Mouse (Mus musculus): ENCODE data around the gene Ddx39b. TPM values are rescaled to one million over a fixed set of nuclear protein-coding genes. Genes with fewer than 3 reads are reported as not detected.

The Ddx39b gene
- polyA plus RNA-seq, 2 experiments = 127 to 199 TPM

GRCm38 (mm10) chr17:35205380-35205769 lies 36.2 kb upstream of the Ddx39b start:
- no peak for TF ChIP-seq CTCF (IDR thresholded peaks at IDR 0.05; ENCODE audit: low read depth)
- no peak for TF ChIP-seq EP300 (IDR thresholded peaks at IDR 0.05; ENCODE audit: low read depth)
- Histone ChIP-seq H3K9ac (replicated peaks) (no peak overlapping the region), H3K27ac (no peak overlapping the region), H3K9me3 (ENCODE audit: control insufficient read depth, low read length) (no peaks in the 10 kb centered on the region), H3K4me3 (ENCODE audit: insufficient read depth in 1 of 2, low read depth in 2 of 2, low read length in 2 of 2) (no peak overlapping the region), H3K36me3 (replicated peaks; ENCODE audit: control insufficient read depth, insufficient read depth, low read depth) (no peaks in the 10 kb centered on the region), H3K27me3 (ENCODE audit: control insufficient read depth, insufficient read depth, low read length) (peaks cover 20% of the 10 kb centered on the region), H3K4me1 (replicated peaks; ENCODE audit: control insufficient read depth in 2 of 2, insufficient read depth in 2 of 2, low read length in 1 of 2) (peaks cover 0 to 10% of the 10 kb centered on the region in 2 experiments; a peak in 2 of 4 replicates), H3K4me2 (ENCODE audit: low read depth) (no peak overlapping the region)
- ATAC-seq (ENCODE audit: insufficient read depth) = no peak
- 45% methylated on average over 10 of the region's 10 CpGs for WGBS (ENCODE audit: insufficient replicate concordance)
- no peak for DNase-seq (ENCODE audit: low read depth in 3 of 3, low spot score in 3 of 3)

- H3K4me2 ChIP-seq (ENCODE audit: low read depth) = no peak overlapping the region
- no peaks in the 10 kb centered on the region for H3K9me3 ChIP-seq (ENCODE audit: control insufficient read depth, low read length)
- H3K27me3 ChIP-seq (ENCODE audit: control insufficient read depth, insufficient read depth, low read length) = no peaks in the 10 kb centered on the region; the same call in 1 of the 2 replicates
- ATAC-seq (ENCODE audit: insufficient read depth) = no peak
- DNase-seq (ENCODE audit: low read depth in 3 of 3, low spot score in 3 of 3) = no peak
- no peak overlapping the region for H3K9ac ChIP-seq (replicated peaks)
- H3K27ac ChIP-seq = no peak overlapping the region
- H3K36me3 ChIP-seq (replicated peaks; ENCODE audit: control insufficient read depth, insufficient read depth, low read depth) = no peaks in the 10 kb centered on the region
- no peak overlapping the region for H3K4me3 ChIP-seq (ENCODE audit: insufficient read depth in 1 of 2, low read depth in 2 of 2, low read length in 2 of 2)
- no peak for TF ChIP-seq EP300 (IDR thresholded peaks at IDR 0.05; ENCODE audit: low read depth)
- WGBS (ENCODE audit: insufficient replicate concordance) = 38% methylated on average over 12 of the region's 12 CpGs
- H3K4me1 ChIP-seq (replicated peaks; ENCODE audit: control insufficient read depth in 2 of 2, insufficient read depth in 2 of 2, low read length in 1 of 2) = peaks cover 0 to 10% of the 10 kb centered on the region in 2 experiments; a peak in 2 of 4 replicates
Observed at GRCm38 (mm10) chr17:35209785-35210535, 31.6 kb upstream of the Ddx39b start.

- H3K4me3 ChIP-seq (ENCODE audit: insufficient read depth in 1 of 2, low read depth in 2 of 2, low read length in 2 of 2) = no peak overlapping the region
- no peak for DNase-seq (ENCODE audit: low read depth in 3 of 3, low spot score in 3 of 3)
- TF ChIP-seq EP300 (IDR thresholded peaks at IDR 0.05; ENCODE audit: low read depth) = no peak
- no peak for TF ChIP-seq CTCF (IDR thresholded peaks at IDR 0.05; ENCODE audit: low read depth)
- H3K36me3 ChIP-seq (replicated peaks; ENCODE audit: control insufficient read depth, insufficient read depth, low read depth) = no peaks in the 10 kb centered on the region
- H3K4me2 ChIP-seq (ENCODE audit: low read depth) = no peak overlapping the region
- 54% methylated on average over 3 of the region's 3 CpGs for WGBS (ENCODE audit: insufficient replicate concordance)
- no peaks in the 10 kb centered on the region for H3K9me3 ChIP-seq (ENCODE audit: control insufficient read depth, low read length)
- no peak for ATAC-seq (ENCODE audit: insufficient read depth)
- H3K9ac ChIP-seq (replicated peaks) = no peak overlapping the region
- no peaks in the 10 kb centered on the region for H3K27me3 ChIP-seq (ENCODE audit: control insufficient read depth, insufficient read depth, low read length)
- peaks cover 0 to 10% of the 10 kb centered on the region in 2 experiments; a peak in 2 of 4 replicates for H3K4me1 ChIP-seq (replicated peaks; ENCODE audit: control insufficient read depth in 2 of 2, insufficient read depth in 2 of 2, low read length in 1 of 2)
- no peak overlapping the region for H3K27ac ChIP-seq
Observed at GRCm38 (mm10) chr17:35210593-35210992, 31.0 kb upstream of the Ddx39b start.

- Histone ChIP-seq H3K27ac (no peak overlapping the region), H3K4me3 (ENCODE audit: insufficient read depth in 1 of 2, low read depth in 2 of 2, low read length in 2 of 2) (no peak overlapping the region), H3K9me3 (ENCODE audit: control insufficient read depth, low read length) (no peaks in the 10 kb centered on the region), H3K27me3 (ENCODE audit: control insufficient read depth, insufficient read depth, low read length) (no peaks in the 10 kb centered on the region), H3K4me1 (replicated peaks; ENCODE audit: control insufficient read depth in 2 of 2, insufficient read depth in 2 of 2, low read length in 1 of 2) (peaks cover 0 to 12% of the 10 kb centered on the region in 2 experiments; a peak in 2 of 4 replicates), H3K9ac (replicated peaks) (no peak overlapping the region), H3K4me2 (ENCODE audit: low read depth) (no peak overlapping the region), H3K36me3 (replicated peaks; ENCODE audit: control insufficient read depth, insufficient read depth, low read depth) (no peaks in the 10 kb centered on the region)
- ATAC-seq (ENCODE audit: insufficient read depth) = no peak
- WGBS (ENCODE audit: insufficient replicate concordance) = 73% methylated on average over 5 of the region's 5 CpGs
- no peak for DNase-seq (ENCODE audit: low read depth in 3 of 3, low spot score in 3 of 3)
- TF ChIP-seq EP300 (IDR thresholded peaks at IDR 0.05; ENCODE audit: low read depth) (no peak), CTCF (IDR thresholded peaks at IDR 0.05; ENCODE audit: low read depth) (no peak)
Observed at GRCm38 (mm10) chr17:35213071-35213470, 28.5 kb upstream of the Ddx39b start.

- Histone ChIP-seq H3K27me3 (ENCODE audit: control insufficient read depth, insufficient read depth, low read length) (no peaks in the 10 kb centered on the region), H3K9me3 (ENCODE audit: control insufficient read depth, low read length) (no peaks in the 10 kb centered on the region), H3K4me3 (ENCODE audit: insufficient read depth in 1 of 2, low read depth in 2 of 2, low read length in 2 of 2) (no peak overlapping the region), H3K4me2 (ENCODE audit: low read depth) (no peak overlapping the region), H3K27ac (no peak overlapping the region), H3K36me3 (replicated peaks; ENCODE audit: control insufficient read depth, insufficient read depth, low read depth) (no peaks in the 10 kb centered on the region; the same call in 1 of the 2 replicates), H3K9ac (replicated peaks) (no peak overlapping the region), H3K4me1 (replicated peaks; ENCODE audit: control insufficient read depth in 2 of 2, insufficient read depth in 2 of 2, low read length in 1 of 2) (peaks cover 0 to 9% of the 10 kb centered on the region in 2 experiments; a peak in 1 of 4 replicates)
- TF ChIP-seq CTCF (IDR thresholded peaks at IDR 0.05; ENCODE audit: low read depth) (no peak), EP300 (IDR thresholded peaks at IDR 0.05; ENCODE audit: low read depth) (peak; percentile 5; the same call in 1 of the 2 replicates)
- no peak for DNase-seq (ENCODE audit: low read depth in 3 of 3, low spot score in 3 of 3)
- peak; percentile 48; the same call in 1 of the 2 replicates for ATAC-seq (ENCODE audit: insufficient read depth)
- WGBS (ENCODE audit: insufficient replicate concordance) = 11% methylated on average over 18 of the region's 18 CpGs
Observed at GRCm38 (mm10) chr17:35218516-35219193, 22.9 kb upstream of the Ddx39b start.
